Mouse (Mus musculus) stomach, embryonic 14.5 days (tissue): ENCODE results near the gene Tnip1. TPM values are rescaled to one million over a fixed set of nuclear protein-coding genes. Genes with fewer than 3 reads are reported as not detected.

Experiments
- ATAC-seq: fragments of 200-750 bp; cut with Nextera tagmentation; 2 replicates; pipeline ENCODE4 v1.8.0; 2017; ENCODE audit warnings: low read depth, moderate TSS enrichment; ENCODE audit not compliant: insufficient number of reproducible peaks, insufficient read depth, low FRiP score
- H3K27ac ChIP-seq: fragments of 300-500 bp; sonication (generic); 2 replicates; pipeline ENCODE4 v1.5.1; 2014; ENCODE audit warnings: mild to moderate bottlenecking, low read length, moderate library complexity, mixed read lengths
- H3K27me3 ChIP-seq: fragments of 300-500 bp; sonication (generic); 2 replicates; pipeline ENCODE4 v1.6.1; 2014; ENCODE audit warnings: low read length, control low read depth, mixed read lengths; ENCODE audit not compliant: control insufficient read depth, insufficient read depth
- H3K36me3 ChIP-seq: fragments of 300-500 bp; sonication (generic); 2 replicates; pipeline ENCODE4 v1.6.1; 2014; ENCODE audit warnings: mild to moderate bottlenecking, control low read depth, low read length, moderate library complexity, mixed read lengths; ENCODE audit not compliant: control insufficient read depth, insufficient read depth
- H3K4me1 ChIP-seq: fragments of 300-500 bp; sonication (generic); 2 replicates; pipeline ENCODE4 v1.6.1; 2014; ENCODE audit warnings: low read length, control low read depth, mixed read lengths; ENCODE audit not compliant: control insufficient read depth, insufficient read depth
- H3K4me2 ChIP-seq: fragments of 300-500 bp; sonication (generic); replicated peaks from 2 replicates; pipeline ENCODE4 v1.6.1; 2014; ENCODE audit warnings: low read depth, low read length, control low read depth
- H3K4me3 ChIP-seq: fragments of 300-500 bp; sonication (generic); 2 replicates; pipeline ENCODE4 v1.5.1; 2014; ENCODE audit warnings: low read depth, low read length, control low read depth
- H3K9ac ChIP-seq: fragments of 300-500 bp; sonication (generic); replicated peaks from 2 replicates; pipeline ENCODE4 v1.6.1; 2014; ENCODE audit warnings: low read depth, mild to moderate bottlenecking, control low read depth, low read length, moderate library complexity, mixed read lengths
- H3K9me3 ChIP-seq: fragments of 300-500 bp; sonication (generic); 2 replicates; pipeline ENCODE4 v1.6.1; 2016; ENCODE audit warnings: low read depth, low read length, control low read depth; ENCODE audit not compliant: control insufficient read depth
- WGBS: fragments of 180-500 bp; shearing (Covaris S2); extraction: QIAGEN DNeasy Blood & Tissue Kit; methylation state at CpG from one replicate; pipeline ENCODE4 v1.1.7; 2014; 5-methylcytosine and 5-hydroxymethylcytosine counted together
- polyA plus RNA-seq: library from polyadenylated mRNA; unstranded; fragments of >200 nt; fragmentation: Nextera tagmentation; extraction: Ambion mirVana; gene quantifications from 2 replicates; pipeline ENCODE4 v1.2.1, GENCODE M21; 2014

Tnip1 gene
- polyA plus RNA-seq, 1 experiment from 2014 or later: 21.0 TPM

- ATAC-seq: no peak
- peaks cover 13% of the 10 kb centered on the region; the same call in 1 of the 2 replicates for H3K4me1 ChIP-seq
- no peak overlapping the region for H3K27ac ChIP-seq
- H3K4me3 ChIP-seq: no peak overlapping the region
- no peaks in the 10 kb centered on the region; the same call in 1 of the 2 replicates for H3K36me3 ChIP-seq
- no peaks in the 10 kb centered on the region for H3K27me3 ChIP-seq
- 82% methylated on average over 8 of the region's 8 CpGs for WGBS
- no peaks in the 10 kb centered on the region for H3K9me3 ChIP-seq
- H3K4me2 ChIP-seq: no peak overlapping the region
- H3K9ac ChIP-seq: no peak overlapping the region
Measured at GRCm38 (mm10) chr11:54954716-54955115, 8.0 kb downstream of the Tnip1 start.

GRCm38 (mm10) chr11:54953993-54954446, 8.7 kb downstream of the Tnip1 start:
- WGBS: 47% methylated on average over 9 of the region's 9 CpGs
- Histone ChIP-seq H3K27me3 (no peaks in the 10 kb centered on the region), H3K4me3 (no peak overlapping the region), H3K9ac (no peak overlapping the region), H3K4me2 (no peak overlapping the region), H3K4me1 (peaks cover 13% of the 10 kb centered on the region; the same call in 1 of the 2 replicates), H3K9me3 (no peaks in the 10 kb centered on the region), H3K27ac (no peak overlapping the region), H3K36me3 (no peaks in the 10 kb centered on the region; the same call in 1 of the 2 replicates)
- ATAC-seq: no peak

GRCm38 (mm10) chr11:54952651-54953050, 10.1 kb downstream of the Tnip1 start:
- Histone ChIP-seq H3K9me3 (no peaks in the 10 kb centered on the region), H3K36me3 (no peaks in the 10 kb centered on the region; the same call in 1 of the 2 replicates), H3K4me1 (peaks cover 13% of the 10 kb centered on the region; the same call in 1 of the 2 replicates), H3K27me3 (no peaks in the 10 kb centered on the region), H3K27ac (no peak overlapping the region), H3K9ac (no peak overlapping the region), H3K4me2 (no peak overlapping the region), H3K4me3 (no peak overlapping the region)
- no peak for ATAC-seq
- WGBS: 64% methylated on average over 6 of the region's 6 CpGs

GRCm38 (mm10) chr11:54950684-54951083, 12.0 kb downstream of the Tnip1 start:
- Histone ChIP-seq H3K27ac (no peak overlapping the region), H3K27me3 (no peaks in the 10 kb centered on the region), H3K4me3 (no peak overlapping the region), H3K9me3 (no peaks in the 10 kb centered on the region), H3K36me3 (no peaks in the 10 kb centered on the region; the same call in 1 of the 2 replicates), H3K9ac (no peak overlapping the region), H3K4me1 (peaks cover 13% of the 10 kb centered on the region; the same call in 1 of the 2 replicates), H3K4me2 (no peak overlapping the region)
- no peak for ATAC-seq
- WGBS: 87% methylated on average over 6 of the region's 6 CpGs

- H3K4me3 ChIP-seq: no peak overlapping the region
- H3K9ac ChIP-seq: no peak overlapping the region
- H3K36me3 ChIP-seq: no peaks in the 10 kb centered on the region; the same call in 1 of the 2 replicates
- no peak for ATAC-seq
- 78% methylated on average over 1 of the region's 1 CpGs for WGBS
- H3K27me3 ChIP-seq: no peaks in the 10 kb centered on the region
- H3K27ac ChIP-seq: no peak overlapping the region
- peaks cover 9% of the 10 kb centered on the region; the same call in 1 of the 2 replicates for H3K4me1 ChIP-seq
- H3K4me2 ChIP-seq: no peak overlapping the region
- no peaks in the 10 kb centered on the region for H3K9me3 ChIP-seq
Measured at GRCm38 (mm10) chr11:54949717-54950116, 13.0 kb downstream of the Tnip1 start.

- Histone ChIP-seq H3K27me3 (no peaks in the 10 kb centered on the region), H3K36me3 (no peaks in the 10 kb centered on the region), H3K9me3 (no peaks in the 10 kb centered on the region), H3K4me1 (0 out of 2 replicates have a peak, but pooled peaks cover 4% of the 10 kb centered on the region), H3K4me3 (no peak overlapping the region), H3K27ac (no peak overlapping the region), H3K4me2 (no peak overlapping the region), H3K9ac (no peak overlapping the region)
- ATAC-seq: no peak
- WGBS: 79% methylated on average over 3 of the region's 3 CpGs
Measured at GRCm38 (mm10) chr11:54944702-54945101, 18.0 kb downstream of the Tnip1 start.

- Histone ChIP-seq H3K36me3 (peaks cover 14% of the 10 kb centered on the region; the same call in 1 of the 2 replicates), H3K9ac (no peak overlapping the region), H3K9me3 (no peaks in the 10 kb centered on the region), H3K27ac (no peak overlapping the region), H3K27me3 (no peaks in the 10 kb centered on the region), H3K4me2 (no peak overlapping the region), H3K4me1 (peaks cover 12% of the 10 kb centered on the region), H3K4me3 (no peak overlapping the region)
- no peak for ATAC-seq
- 80% methylated on average over 7 of the region's 7 CpGs for WGBS
Measured at GRCm38 (mm10) chr11:54940056-54940455, 22.7 kb downstream of the Tnip1 start.

GRCm38 (mm10) chr11:54939501-54939900, 23.2 kb downstream of the Tnip1 start:
- WGBS: 85% methylated on average over 8 of the region's 8 CpGs
- no peaks in the 10 kb centered on the region for H3K27me3 ChIP-seq
- H3K9me3 ChIP-seq: no peaks in the 10 kb centered on the region
- no peak overlapping the region for H3K9ac ChIP-seq
- H3K4me3 ChIP-seq: no peak overlapping the region
- H3K27ac ChIP-seq: no peak overlapping the region
- H3K4me1 ChIP-seq: peaks cover 12% of the 10 kb centered on the region
- no peak for ATAC-seq
- peaks cover 14% of the 10 kb centered on the region; the same call in 1 of the 2 replicates for H3K36me3 ChIP-seq
- H3K4me2 ChIP-seq: no peak overlapping the region

- ATAC-seq: no peak
- H3K36me3 ChIP-seq: peaks cover 18% of the 10 kb centered on the region; the same call in 1 of the 2 replicates
- no peak overlapping the region for H3K9ac ChIP-seq
- H3K4me2 ChIP-seq: no peak overlapping the region
- H3K9me3 ChIP-seq: no peaks in the 10 kb centered on the region
- H3K4me3 ChIP-seq: no peak overlapping the region
- H3K4me1 ChIP-seq: peaks cover 8% of the 10 kb centered on the region
- no peak overlapping the region for H3K27ac ChIP-seq
- 84% methylated on average over 3 of the region's 3 CpGs for WGBS
- no peaks in the 10 kb centered on the region for H3K27me3 ChIP-seq
Measured at GRCm38 (mm10) chr11:54936771-54937140, 26.0 kb downstream of the Tnip1 start.
